Mouse (Mus musculus) liver, adult 2 months (tissue): ENCODE results near the gene Pcsk1n. TPM values are rescaled to one million over a fixed set of nuclear protein-coding genes. Genes with fewer than 3 reads are reported as not detected.
"Not testable (repeated sequence)": the region's sequence is repeated elsewhere in the genome, so short reads cannot be mapped to it uniquely, and the experiment has no call there.

ENCODE experiments used
- DNase-seq: peaks from one replicate; pipeline ENCODE4 v3.0.0-alpha.2; 2011; ENCODE audit warnings: low read depth, low spot score; ENCODE audit errors: extremely low read depth
- H3K27ac ChIP-seq: fragments of 200-500 bp; replicated peaks from 2 replicates; pipeline ENCODE4 v1.5.1; 2012; ENCODE audit warnings: low read depth, mild to moderate bottlenecking, control low read depth, inconsistent platforms, low read length; ENCODE audit not compliant: insufficient read depth
- H3K27me3 ChIP-seq: fragments of 200-500 bp; 2 replicates; pipeline ENCODE4 v1.6.1; 2012; ENCODE audit warnings: mild to moderate bottlenecking, moderate library complexity, low read length, inconsistent platforms; ENCODE audit not compliant: control insufficient read depth, insufficient read depth
- H3K36me3 ChIP-seq: fragments of 200-500 bp; 2 replicates; pipeline ENCODE4 v1.6.1; 2012; ENCODE audit warnings: low read length, inconsistent platforms; ENCODE audit not compliant: control insufficient read depth, insufficient read depth
- H3K4me1 ChIP-seq: fragments of 200-500 bp; 2 replicates; pipeline ENCODE4 v1.6.1; 2011; ENCODE audit warnings: low read length; ENCODE audit not compliant: control insufficient read depth, insufficient read depth
- H3K4me3 ChIP-seq: fragments of 200-500 bp; 2 replicates; pipeline ENCODE4 v1.5.1; 2011; ENCODE audit warnings: low read depth, mild to moderate bottlenecking, control low read depth, low read length, moderate library complexity; ENCODE audit not compliant: insufficient read depth
- H3K79me2 ChIP-seq: fragments of 200-500 bp; 2 replicates; pipeline ENCODE4 v1.6.1; 2012; ENCODE audit warnings: inconsistent platforms, mild to moderate bottlenecking, low read length, moderate library complexity; ENCODE audit not compliant: control insufficient read depth, insufficient read depth
- H3K9ac ChIP-seq: fragments of 200-500 bp; 2 replicates; pipeline ENCODE4 v1.6.1; 2012; ENCODE audit warnings: low read depth, mild to moderate bottlenecking, control low read depth, inconsistent platforms, low read length
- CTCF ChIP-seq: fragments of 200-500 bp; IDR thresholded peaks from 2 replicates; pipeline ENCODE4 v1.5.1; 2011; ENCODE audit warnings: low read depth, low read length, control low read depth
- POLR2A ChIP-seq: fragments of 200-500 bp; IDR thresholded peaks from 2 replicates; pipeline ENCODE4 v1.6.1; 2011; ENCODE audit warnings: low read length, control low read depth; ENCODE audit not compliant: insufficient read depth; ENCODE audit errors: extremely low read depth
- WGBS: fragments of 180-500 bp; shearing (Covaris S2); methylation state at CpG from one replicate; pipeline ENCODE4 v1.1.7; 2018; 5-methylcytosine and 5-hydroxymethylcytosine counted together
- polyA plus RNA-seq: library from polyadenylated mRNA; depleted of rRNA; stranded (reverse); fragments of >200 nt; gene quantifications from 2 replicates; pipeline ENCODE4 v1.2.3, GENCODE M21; 2012
- total RNA-seq: library from RNA; depleted of rRNA; stranded (reverse); fragments of >200 nt; gene quantifications from 2 replicates; pipeline ENCODE4 v1.2.3, GENCODE M21; 2014

Pcsk1n gene
- total and polyA plus RNA-seq, 2 experiments: 0.09 TPM; not detected in 1

- H3K36me3 ChIP-seq: peaks cover 1% of the 10 kb centered on the region; the same call in 1 of the 2 replicates
- peak; percentile 35; the same call in 1 of the 2 replicates for TF ChIP-seq POLR2A
- no peak for TF ChIP-seq CTCF
- peak within 1 kb of the TSS; percentile 72 for H3K9ac ChIP-seq
- H3K4me3 ChIP-seq: peak within 1 kb of the TSS; percentile 88
- H3K4me1 ChIP-seq: no peaks in the 10 kb centered on the region
- peak within 1 kb of the TSS; percentile 84 for H3K27ac ChIP-seq
- peak; percentile 93 for DNase-seq
- H3K79me2 ChIP-seq: peaks cover 6% of the 10 kb centered on the region; the same call in 1 of the 2 replicates
- no peaks in the 10 kb centered on the region for H3K27me3 ChIP-seq
- under 1% methylated on average over 46 of the region's 49 CpGs for WGBS
Observed at GRCm38 (mm10) chrX:7883841-7884567, 35.6 kb upstream of the Pcsk1n start, which contains the start of gene Slc35a2. Gene Slc35a2, plus strand, starts transcription at chrX:7884028.

GRCm38 (mm10) chrX:7898211-7898610 lies 21.4 kb upstream of the Pcsk1n start:
- peak; percentile 5 for DNase-seq
- H3K4me1 ChIP-seq: no peaks in the 10 kb centered on the region; the same call in 1 of the 2 replicates
- no peaks in the 10 kb centered on the region for H3K27me3 ChIP-seq
- no peak for TF ChIP-seq CTCF
- no peak for TF ChIP-seq POLR2A
- 9% methylated on average over 13 of the region's 13 CpGs for WGBS
- H3K4me3 ChIP-seq: peak overlapping the region; percentile 59
- peaks cover 2% of the 10 kb centered on the region; the same call in 1 of the 2 replicates for H3K79me2 ChIP-seq
- peaks cover 6% of the 10 kb centered on the region for H3K36me3 ChIP-seq
- H3K27ac ChIP-seq: peak overlapping the region; percentile 88
- peak overlapping the region; percentile 72 for H3K9ac ChIP-seq

GRCm38 (mm10) chrX:7898880-7899874 lies 20.4 kb upstream of the Pcsk1n start, which contains the start of the genes Pqbp1 and Timm17b:
Gene Pqbp1, minus strand, starts transcription at chrX:7899269.
Gene Timm17b, plus strand, starts transcription at chrX:7899357.
- Histone ChIP-seq H3K79me2 (peaks cover 2% of the 10 kb centered on the region; the same call in 1 of the 2 replicates), H3K27ac (peak within 1 kb of the TSS; percentile 94), H3K9ac (peak within 1 kb of the TSS; percentile 95), H3K4me3 (peak within 1 kb of the TSS; percentile 93), H3K27me3 (no peaks in the 10 kb centered on the region), H3K4me1 (no peaks in the 10 kb centered on the region; the same call in 1 of the 2 replicates), H3K36me3 (peaks cover 5% of the 10 kb centered on the region)
- TF ChIP-seq CTCF (no peak), POLR2A (0 out of 2 replicates have a peak, but pooled peaks have one; percentile 27)
- DNase-seq: peak; percentile 91
- under 1% methylated on average over 59 of the region's 62 CpGs for WGBS

GRCm38 (mm10) chrX:7904441-7904840 lies 15.2 kb upstream of the Pcsk1n start:
- H3K27me3 ChIP-seq: no peaks in the 10 kb centered on the region
- TF ChIP-seq POLR2A: no peak
- TF ChIP-seq CTCF: no peak
- no peak overlapping the region for H3K4me3 ChIP-seq
- H3K4me1 ChIP-seq: no peaks in the 10 kb centered on the region
- 94% methylated on average over 5 of the region's 5 CpGs for WGBS
- no peak for DNase-seq
- H3K36me3 ChIP-seq: peaks cover 1% of the 10 kb centered on the region; the same call in 1 of the 2 replicates
- peaks cover 2% of the 10 kb centered on the region; the same call in 1 of the 2 replicates for H3K79me2 ChIP-seq
- H3K27ac ChIP-seq: no peak overlapping the region
- H3K9ac ChIP-seq: no peak overlapping the region

- peaks cover 1% of the 10 kb centered on the region; the same call in 1 of the 2 replicates for H3K36me3 ChIP-seq
- H3K4me1 ChIP-seq: peaks cover 7% of the 10 kb centered on the region; the same call in 1 of the 2 replicates
- H3K4me3 ChIP-seq: no peak within 1 kb of the TSS
- 95% methylated on average over 5 of the region's 5 CpGs for WGBS
- TF ChIP-seq CTCF: no peak
- TF ChIP-seq POLR2A: no peak
- H3K27ac ChIP-seq: no peak within 1 kb of the TSS
- no peaks in the 10 kb centered on the region for H3K79me2 ChIP-seq
- H3K9ac ChIP-seq: no peak within 1 kb of the TSS
- no peaks in the 10 kb centered on the region for H3K27me3 ChIP-seq
- no peak for DNase-seq
Observed at GRCm38 (mm10) chrX:7907735-7908134, 11.9 kb upstream of the Pcsk1n start, which contains the start of gene Gm10491. Gene Gm10491, minus strand, starts transcription at chrX:7907835.

- not testable (repeated sequence) for H3K36me3 ChIP-seq
Observed at GRCm38 (mm10) chrX:7909242-7909641, 10.4 kb upstream of the Pcsk1n start, which contains the start of gene Gm10490. Gene Gm10490, plus strand, starts transcription at chrX:7909542.

More at GRCm38 (mm10) chrX:7909242-7909641, 10.4 kb upstream of the Pcsk1n start, which contains the start of gene Gm10490:
- H3K79me2 ChIP-seq, H3K27ac ChIP-seq, H3K9ac ChIP-seq, DNase-seq, H3K4me3 ChIP-seq, H3K4me1 ChIP-seq, H3K27me3 ChIP-seq: not testable (repeated sequence)
- WGBS: 93% methylated on average over 4 of the region's 4 CpGs
